Mouse (Mus musculus) right cerebral cortex, adult 2 months (tissue): ENCODE data around the gene Cstf1.

Experiments
- DNase-seq, 2 experiments: peaks; one replicate each; pipeline ENCODE4 v3.0.0; 2021 to 2022; ENCODE audit warnings: low spot score in 2 of 2

Gene Cstf1

DNA sequence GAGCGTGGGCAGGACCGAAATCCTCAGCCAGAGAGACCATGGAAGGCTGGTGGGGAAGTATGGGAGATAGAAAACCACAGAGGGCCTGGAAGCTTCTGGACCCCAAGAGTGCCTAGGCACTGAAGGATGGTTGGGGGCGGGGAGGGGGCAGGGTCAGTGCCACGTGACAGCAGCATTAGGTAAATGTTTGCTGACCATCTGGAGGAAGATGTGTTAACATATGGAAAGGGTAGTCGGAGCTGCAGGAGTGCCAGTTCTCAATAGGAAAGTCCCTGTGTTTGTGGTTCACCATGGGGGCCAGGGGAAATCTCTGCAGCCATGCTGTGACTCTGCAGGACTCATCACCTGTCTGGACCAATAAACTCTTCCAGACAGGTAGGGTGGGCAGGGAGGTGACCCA lies 43.4 kb downstream of the Cstf1 start:
- DNase-seq: no peak

DNA sequence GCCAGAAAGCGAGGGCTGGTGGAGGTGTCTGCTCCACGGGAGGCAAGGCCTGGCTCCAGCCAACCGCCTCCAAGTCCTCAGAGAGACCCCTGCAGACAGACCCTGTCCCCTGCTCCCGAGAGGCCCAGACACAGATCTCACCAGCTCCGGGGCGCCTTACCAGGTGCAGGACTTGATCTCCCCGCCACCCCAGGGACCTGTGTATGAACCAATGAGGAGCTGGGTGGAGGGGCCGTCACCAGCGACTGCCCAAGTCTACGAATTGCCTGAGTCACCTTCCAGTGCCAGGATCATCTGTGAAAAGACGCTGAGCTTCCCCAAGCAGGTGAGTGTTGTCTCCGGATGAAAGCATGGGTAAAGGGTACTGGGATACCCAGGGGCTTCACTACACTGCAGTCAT lies 45.7 kb downstream of the Cstf1 start:
- no peak for DNase-seq

DNA sequence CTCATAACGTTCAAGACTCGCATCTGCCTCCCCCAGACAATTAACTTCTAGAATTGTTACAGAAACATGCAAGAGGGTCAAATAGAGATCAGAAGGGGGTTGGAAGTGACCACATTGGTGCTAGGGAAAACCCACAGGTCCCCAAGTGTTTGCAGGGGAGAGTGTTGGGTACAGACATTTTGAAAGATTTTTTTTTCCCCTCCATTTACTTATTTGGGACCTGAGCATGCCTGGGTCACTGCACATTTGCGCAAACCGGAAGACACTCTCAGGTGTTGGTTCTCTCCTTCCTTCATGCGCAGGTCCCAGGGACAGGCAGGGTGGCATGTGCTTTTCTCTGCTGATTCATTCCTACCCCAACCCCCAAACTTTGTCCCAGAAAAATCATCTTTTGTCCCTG lies 46.4 kb downstream of the Cstf1 start:
- no peak for DNase-seq

DNA sequence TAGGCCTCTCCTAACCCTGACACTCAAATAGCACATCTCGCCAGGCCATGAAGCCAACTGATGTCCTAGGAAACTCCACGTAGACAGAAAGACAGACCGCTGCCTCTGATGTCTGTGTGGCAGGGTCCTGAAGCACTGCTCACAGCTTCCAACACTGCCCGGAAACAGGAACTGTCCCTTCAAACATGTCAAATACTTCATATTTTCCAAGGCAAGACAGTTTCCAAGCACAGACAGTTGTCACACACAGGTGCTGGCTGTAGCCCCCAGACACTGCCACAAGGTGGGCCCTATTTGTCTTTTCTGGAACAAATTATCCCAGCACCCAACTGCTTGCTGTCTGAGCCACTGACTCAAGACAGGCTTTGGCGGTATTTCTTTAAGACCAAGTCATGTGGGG lies 47.7 kb downstream of the Cstf1 start:
- DNase-seq: no peak

DNA sequence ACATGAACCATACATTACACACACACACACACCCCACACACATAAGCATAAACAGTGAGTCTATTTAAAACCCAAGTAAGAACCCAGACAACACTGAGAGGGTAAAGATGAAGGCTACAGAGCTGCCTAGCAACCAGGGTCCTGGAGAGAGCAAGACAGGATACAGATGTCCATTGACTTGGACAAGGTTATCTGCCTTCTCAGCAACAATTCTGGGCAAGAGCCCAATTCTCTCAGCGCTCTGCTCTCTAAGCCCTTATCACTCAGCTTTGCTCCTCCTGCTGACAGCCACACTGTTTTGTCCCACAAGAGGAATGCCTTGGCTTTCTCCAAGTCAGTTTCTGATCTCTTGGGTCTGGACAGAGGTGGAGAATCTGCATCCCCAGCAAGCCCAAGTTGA lies 60.1 kb downstream of the Cstf1 start:
- DNase-seq: no peak
